Mouse (Mus musculus) limb, embryonic 14.5 days (tissue): ENCODE results near the gene Zfp511. TPM values are rescaled to one million over a fixed set of nuclear protein-coding genes. Genes with fewer than 3 reads are reported as not detected.

Source experiments
- ATAC-seq: fragments of 200-750 bp; cut with Nextera tagmentation; 2 replicates; pipeline ENCODE4 v1.8.0; 2017; ENCODE audit warnings: low read depth, moderate number of reproducible peaks, moderate TSS enrichment; ENCODE audit not compliant: low FRiP score
- DNase-seq: peaks from one replicate; pipeline ENCODE4 v3.0.0-alpha.2; 2015; ENCODE audit warnings: low spot score
- H3K27ac ChIP-seq: fragments of 300-500 bp; sonication (generic); replicated peaks from 2 replicates; pipeline ENCODE4 v1.5.1; 2014; ENCODE audit warnings: low read depth, mild to moderate bottlenecking, low read length, moderate library complexity, mixed read lengths
- H3K27me3 ChIP-seq: fragments of 300-500 bp; sonication (generic); 2 replicates; pipeline ENCODE4 v1.6.1; 2014; ENCODE audit warnings: low read length, mixed read lengths; ENCODE audit not compliant: control insufficient read depth, insufficient read depth
- H3K36me3 ChIP-seq: fragments of 300-500 bp; sonication (generic); 2 replicates; pipeline ENCODE4 v1.6.1; 2014; ENCODE audit warnings: mild to moderate bottlenecking, low read length, moderate library complexity, mixed read lengths; ENCODE audit not compliant: control insufficient read depth, insufficient read depth
- H3K4me1 ChIP-seq: fragments of 300-500 bp; sonication (generic); 2 replicates; pipeline ENCODE4 v1.6.1; 2014; ENCODE audit warnings: antibody characterized with exemption, low read length, mixed read lengths; ENCODE audit not compliant: control insufficient read depth, insufficient read depth
- H3K4me2 ChIP-seq: fragments of 300-500 bp; sonication (generic); replicated peaks from 2 replicates; pipeline ENCODE4 v1.6.1; 2014; ENCODE audit warnings: low read depth, mild to moderate bottlenecking, low read length, moderate library complexity; ENCODE audit not compliant: severe bottlenecking
- H3K4me3 ChIP-seq: fragments of 300-500 bp; sonication (generic); replicated peaks from 2 replicates; pipeline ENCODE4 v1.5.1; 2014; ENCODE audit warnings: low read length
- H3K9ac ChIP-seq: fragments of 300-500 bp; sonication (generic); 2 replicates; pipeline ENCODE4 v1.6.1; 2014; ENCODE audit warnings: mild to moderate bottlenecking, low read depth, low read length, moderate library complexity; ENCODE audit not compliant: severe bottlenecking
- H3K9me3 ChIP-seq: fragments of 300-500 bp; sonication (generic); 2 replicates; pipeline ENCODE4 v1.6.1; 2016; ENCODE audit warnings: low read length; ENCODE audit not compliant: control insufficient read depth
- POLR2A ChIP-seq: fragments of 200-500 bp; IDR thresholded peaks from 2 replicates; pipeline ENCODE4 v1.8.0; 2012; ENCODE audit warnings: inconsistent platforms, mild to moderate bottlenecking, moderate library complexity, borderline replicate concordance; ENCODE audit not compliant: insufficient read depth, insufficient read length; ENCODE audit errors: extremely low read depth
- WGBS: fragments of 180-500 bp; shearing (Covaris S2); extraction: QIAGEN DNeasy Blood & Tissue Kit; methylation state at CpG from one replicate; pipeline ENCODE4 v1.1.7; 2014; 5-methylcytosine and 5-hydroxymethylcytosine counted together
- microRNA-seq: library from miRNA; unstranded; fragments of <30 nt; microRNA quantifications from one replicate; pipeline ENCODE4, GENCODE M21; 2016
- polyA plus RNA-seq, 2 experiments: library from polyadenylated mRNA; depleted of rRNA in 1 of 2; stranded (reverse) in 1 of 2; unstranded in 1 of 2; fragments of >200 nt; fragmentation: Nextera tagmentation in 1 of 2; extraction: Ambion mirVana in 1 of 2; gene quantifications; 2 replicates each; pipeline versions ENCODE4 v1.2.1 to v1.2.3; 2012 to 2014

Gene Zfp511
- polyA plus RNA-seq, 2 experiments, result 37.2 to 58.3 TPM

DNA sequence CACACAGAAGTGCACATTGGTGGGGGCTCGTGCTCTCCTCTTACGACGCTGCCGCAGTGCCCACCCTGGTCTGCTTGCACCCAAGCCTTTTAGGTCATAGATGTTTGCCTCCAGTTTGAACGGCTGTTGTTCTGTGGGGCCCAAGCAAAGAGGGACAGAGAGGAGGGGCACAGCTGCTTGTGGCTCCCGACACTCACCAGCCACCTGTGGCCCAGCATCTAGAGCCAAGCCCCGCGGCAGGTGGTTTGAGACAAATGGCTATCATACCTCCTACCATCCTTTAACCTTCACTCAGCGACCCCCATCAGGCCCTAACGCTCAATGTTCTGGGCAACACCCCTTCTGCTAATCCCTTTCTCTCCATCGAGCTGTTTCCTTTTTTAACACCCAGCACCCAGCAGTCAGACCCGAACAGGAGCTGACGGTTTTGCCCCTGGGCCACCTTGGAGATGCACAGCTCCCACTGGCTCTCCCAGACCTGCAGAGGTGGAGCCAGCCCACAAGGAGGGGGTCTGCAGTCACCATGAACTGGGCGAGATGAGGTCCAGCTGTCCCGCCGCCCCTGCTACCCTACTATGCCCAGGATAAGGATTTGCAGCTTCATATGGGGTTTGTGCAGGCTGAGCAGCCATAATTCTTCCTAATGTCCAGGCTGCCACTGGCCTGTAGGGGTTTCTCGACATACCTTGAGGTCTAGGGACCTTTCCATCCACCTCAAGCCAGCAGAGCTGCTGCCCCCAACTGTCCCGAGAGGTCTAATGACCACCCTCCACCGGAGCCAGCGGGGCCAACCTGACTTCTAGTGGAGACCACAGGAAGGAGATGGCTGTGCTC, 45.4 kb downstream of the Zfp511 start:
- DNase-seq (no peak), ATAC-seq (no peak)
- no peaks in the 10 kb centered on the region for H3K4me1 ChIP-seq
- H3K9ac ChIP-seq, result no peak overlapping the region
- no peak overlapping the region for H3K4me2 ChIP-seq
- no peaks in the 10 kb centered on the region for H3K9me3 ChIP-seq
- H3K4me3 ChIP-seq, result no peak overlapping the region
- TF ChIP-seq POLR2A, result no peak
- no peaks in the 10 kb centered on the region for H3K36me3 ChIP-seq
- H3K27me3 ChIP-seq, result peaks cover 24% of the 10 kb centered on the region
- no peak overlapping the region for H3K27ac ChIP-seq
- WGBS, result 22% methylated on average over 20 of the region's 20 CpGs

DNA sequence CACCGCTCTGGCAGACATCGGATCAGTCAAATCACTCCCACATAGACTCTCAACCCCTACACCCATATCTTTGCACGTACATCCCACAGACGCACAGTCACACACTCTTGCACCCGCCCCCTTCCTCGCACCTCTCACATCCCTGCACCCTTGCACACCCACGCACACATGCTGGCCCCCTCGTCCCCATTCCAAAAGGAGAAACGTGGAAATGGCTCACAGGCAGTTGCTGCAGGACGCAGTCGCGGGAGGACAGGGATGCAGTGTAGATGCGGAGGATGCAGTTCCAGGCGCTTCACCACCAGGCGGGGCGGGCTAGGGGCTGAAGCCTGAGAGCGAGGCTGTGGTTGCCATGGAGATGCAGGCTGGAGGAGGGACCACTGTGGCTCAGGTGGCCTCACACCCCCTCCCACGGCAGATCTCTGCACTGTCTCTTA, 46.1 kb downstream of the Zfp511 start, which contains the start of gene Caly:
TSS of gene Caly (minus strand) at position 307 of the 437 bp plus-strand sequence.
- Histone ChIP-seq H3K9ac (no peak within 1 kb of the TSS), H3K4me3 (no peak within 1 kb of the TSS), H3K36me3 (no peaks in the 10 kb centered on the region), H3K4me2 (no peak within 1 kb of the TSS), H3K27ac (no peak within 1 kb of the TSS), H3K4me1 (no peaks in the 10 kb centered on the region), H3K27me3 (peaks cover 24% of the 10 kb centered on the region), H3K9me3 (no peaks in the 10 kb centered on the region)
- peak; percentile 58; the same call in 1 of the 2 replicates for ATAC-seq
- peak; percentile 32 for DNase-seq
- WGBS, result 11% methylated on average over 18 of the region's 18 CpGs
- TF ChIP-seq POLR2A, result no peak

Small RNA genes lying within 50 kb of the gene (microRNA-seq; reads per million reads assigned to microRNA genes)
- gene Mir7062, result not detected

Other genes with a start within 250 kb of the Zfp511 start
- 0.16 and 0.19 TPM in 2 replicates for gene Adgra1, start 202.2 kb upstream of the Zfp511 start, polyA plus RNA-seq (2012; rRNA removed)
- gene Adgra1, start 202.2 kb upstream of the Zfp511 start, polyA plus RNA-seq (2014; fragmentation: Nextera tagmentation; extraction: Ambion mirVana), result 0.40 and 0.57 TPM in 2 replicates
- gene Kndc1, start 141.7 kb upstream of the Zfp511 start, polyA plus RNA-seq (2012; rRNA removed), result 0.35 and 0.45 TPM in 2 replicates
- gene Kndc1, start 141.7 kb upstream of the Zfp511 start, polyA plus RNA-seq (2014; fragmentation: Nextera tagmentation; extraction: Ambion mirVana), result 0.10 and 0.22 TPM in 2 replicates
- gene Utf1, start 92.6 kb upstream of the Zfp511 start, polyA plus RNA-seq (2012; rRNA removed), result 0.10 and 0.11 TPM in 2 replicates
- gene Utf1, start 92.6 kb upstream of the Zfp511 start, polyA plus RNA-seq (2014; fragmentation: Nextera tagmentation; extraction: Ambion mirVana), result 0.15 TPM in 1 of 2 replicates, not detected in the other
- gene 6430531B16Rik, start 57.6 kb upstream of the Zfp511 start, polyA plus RNA-seq (2012; rRNA removed), result 0.08 and 0.40 TPM in 2 replicates
- 0.75 TPM in 1 of 2 replicates, not detected in the other for gene 6430531B16Rik, start 57.6 kb upstream of the Zfp511 start, polyA plus RNA-seq (2014; fragmentation: Nextera tagmentation; extraction: Ambion mirVana)
- 8.8 and 9.5 TPM in 2 replicates for gene Adam8, start 43.8 kb upstream of the Zfp511 start, polyA plus RNA-seq (2012; rRNA removed)
- 1.8 and 2.2 TPM in 2 replicates for gene Adam8, start 43.8 kb upstream of the Zfp511 start, polyA plus RNA-seq (2014; fragmentation: Nextera tagmentation; extraction: Ambion mirVana)
- 69.1 and 76.7 TPM in 2 replicates for gene Tubgcp2, start 278 bp downstream of the Zfp511 start, polyA plus RNA-seq (2012; rRNA removed)
- 58.8 and 66.2 TPM in 2 replicates for gene Tubgcp2, start 278 bp downstream of the Zfp511 start, polyA plus RNA-seq (2014; fragmentation: Nextera tagmentation; extraction: Ambion mirVana)
- gene Msx3, start 12.7 kb downstream of the Zfp511 start, polyA plus RNA-seq (2012; rRNA removed), result not detected in 2 replicates
- gene Msx3, start 12.7 kb downstream of the Zfp511 start, polyA plus RNA-seq (2014; fragmentation: Nextera tagmentation; extraction: Ambion mirVana), result not detected in 2 replicates
- gene Caly, start 46.2 kb downstream of the Zfp511 start, polyA plus RNA-seq (2012; rRNA removed), result 0.46 and 0.65 TPM in 2 replicates
- gene Caly, start 46.2 kb downstream of the Zfp511 start, polyA plus RNA-seq (2014; fragmentation: Nextera tagmentation; extraction: Ambion mirVana), result 0.69 and 0.77 TPM in 2 replicates
- gene Prap1, start 57.0 kb downstream of the Zfp511 start, polyA plus RNA-seq (2012; rRNA removed), result 0.80 and 13.6 TPM in 2 replicates
- gene Prap1, start 57.0 kb downstream of the Zfp511 start, polyA plus RNA-seq (2014; fragmentation: Nextera tagmentation; extraction: Ambion mirVana), result 0.33 TPM in 1 of 2 replicates, not detected in the other
- 30.3 TPM in 2 replicates for gene Fuom, start 66.0 kb downstream of the Zfp511 start, polyA plus RNA-seq (2012; rRNA removed)
- gene Fuom, start 66.0 kb downstream of the Zfp511 start, polyA plus RNA-seq (2014; fragmentation: Nextera tagmentation; extraction: Ambion mirVana), result 28.3 and 28.8 TPM in 2 replicates
- gene Paox, start 79.4 kb downstream of the Zfp511 start, polyA plus RNA-seq (2012; rRNA removed), result 12.6 and 13.5 TPM in 2 replicates
- 17.8 and 19.4 TPM in 2 replicates for gene Paox, start 79.4 kb downstream of the Zfp511 start, polyA plus RNA-seq (2014; fragmentation: Nextera tagmentation; extraction: Ambion mirVana)
- 78.1 and 127 TPM in 2 replicates for gene Echs1, start 80.1 kb downstream of the Zfp511 start, polyA plus RNA-seq (2012; rRNA removed)
- 153 and 159 TPM in 2 replicates for gene Echs1, start 80.1 kb downstream of the Zfp511 start, polyA plus RNA-seq (2014; fragmentation: Nextera tagmentation; extraction: Ambion mirVana)
- gene Mtg1, start 101.2 kb downstream of the Zfp511 start, polyA plus RNA-seq (2012; rRNA removed), result 26.5 and 28.8 TPM in 2 replicates
- 22.9 and 28.4 TPM in 2 replicates for gene Mtg1, start 101.2 kb downstream of the Zfp511 start, polyA plus RNA-seq (2014; fragmentation: Nextera tagmentation; extraction: Ambion mirVana)
- gene Sprn, start 118.5 kb downstream of the Zfp511 start, polyA plus RNA-seq (2012; rRNA removed), result 0.20 and 0.24 TPM in 2 replicates
- gene Sprn, start 118.5 kb downstream of the Zfp511 start, polyA plus RNA-seq (2014; fragmentation: Nextera tagmentation; extraction: Ambion mirVana), result 0.14 and 0.26 TPM in 2 replicates
- not detected in 2 replicates for gene Olfr522, start 128.4 kb downstream of the Zfp511 start, polyA plus RNA-seq (2012; rRNA removed)
- not detected in 2 replicates for gene Olfr522, start 128.4 kb downstream of the Zfp511 start, polyA plus RNA-seq (2014; fragmentation: Nextera tagmentation; extraction: Ambion mirVana)
- not detected in 2 replicates for gene Olfr523, start 136.8 kb downstream of the Zfp511 start, polyA plus RNA-seq (2012; rRNA removed)
- not detected in 2 replicates for gene Olfr523, start 136.8 kb downstream of the Zfp511 start, polyA plus RNA-seq (2014; fragmentation: Nextera tagmentation; extraction: Ambion mirVana)
- not detected in 2 replicates for gene Olfr524, start 169.6 kb downstream of the Zfp511 start, polyA plus RNA-seq (2012; rRNA removed)
- gene Olfr524, start 169.6 kb downstream of the Zfp511 start, polyA plus RNA-seq (2014; fragmentation: Nextera tagmentation; extraction: Ambion mirVana), result not detected in 2 replicates
- 0.04 and 0.05 TPM in 2 replicates for gene Cd163l1, start 181.9 kb downstream of the Zfp511 start, polyA plus RNA-seq (2012; rRNA removed)
- 0.11 TPM in 2 replicates for gene Cd163l1, start 181.9 kb downstream of the Zfp511 start, polyA plus RNA-seq (2014; fragmentation: Nextera tagmentation; extraction: Ambion mirVana)
- gene 5830411N06Rik, start 210.9 kb downstream of the Zfp511 start, polyA plus RNA-seq (2012; rRNA removed), result 0.01 and 0.03 TPM in 2 replicates
- gene 5830411N06Rik, start 210.9 kb downstream of the Zfp511 start, polyA plus RNA-seq (2014; fragmentation: Nextera tagmentation; extraction: Ambion mirVana), result not detected in 2 replicates